Mouse (Mus musculus) heart, adult 8-10 months (tissue): ENCODE data around the gene Afmid. TPM values are rescaled to one million over a fixed set of nuclear protein-coding genes. Genes with fewer than 3 reads are reported as not detected.

ENCODE experiments used
- DNase-seq: peaks from one replicate; pipeline ENCODE4 v3.0.0; 2022; ENCODE audit warnings: low spot score
- total RNA-seq, 4 experiments: library from RNA; stranded (reverse); gene quantifications; 2 replicates each; pipeline ENCODE4 v1.2.4; 2022

Gene Afmid
- total RNA-seq, 4 experiments from 2014 or later, result 2.3 to 6.0 (median 4.9) TPM

DNA sequence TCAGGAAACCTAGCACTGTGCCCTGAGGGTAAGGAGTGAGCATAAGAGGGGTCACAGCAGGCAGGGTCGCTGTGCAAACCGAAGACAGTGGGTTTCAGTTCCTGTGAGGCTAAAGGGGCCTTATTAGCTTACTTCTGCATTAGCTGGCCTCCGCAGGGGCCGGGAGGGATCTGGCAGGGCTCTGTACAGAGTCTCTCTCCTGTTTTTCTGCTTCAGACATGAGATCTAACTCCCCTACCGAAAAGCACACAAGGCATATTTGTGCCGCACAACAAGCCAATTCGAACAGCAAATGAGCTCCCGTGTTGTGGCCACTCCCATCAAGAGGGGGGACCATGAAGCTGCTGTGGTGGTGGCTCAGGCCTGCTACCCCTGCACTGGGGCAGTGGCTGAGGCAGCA, 53.2 kb downstream of the Afmid start:
- DNase-seq, result no peak

DNA sequence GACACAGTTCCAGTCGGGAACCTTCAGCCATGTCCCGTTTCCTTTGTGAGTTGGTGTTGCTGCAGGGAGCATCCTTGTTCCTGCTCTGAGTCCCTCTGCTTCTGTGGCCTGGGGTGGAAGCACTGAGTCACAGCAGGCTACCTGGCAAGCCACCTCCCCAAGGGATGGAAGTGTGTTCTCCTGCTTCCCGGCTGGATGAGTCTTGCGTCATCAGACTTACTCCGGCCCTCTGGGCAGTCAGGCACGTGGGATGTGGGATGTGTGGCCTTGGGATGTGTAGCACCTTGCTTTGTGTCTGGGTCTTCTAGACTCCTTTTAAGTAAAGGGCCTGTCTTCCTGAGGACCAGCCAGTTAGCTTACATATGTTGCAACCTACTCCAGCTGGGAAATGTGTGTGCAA, 54.0 kb downstream of the Afmid start:
- DNase-seq, result no peak

DNA sequence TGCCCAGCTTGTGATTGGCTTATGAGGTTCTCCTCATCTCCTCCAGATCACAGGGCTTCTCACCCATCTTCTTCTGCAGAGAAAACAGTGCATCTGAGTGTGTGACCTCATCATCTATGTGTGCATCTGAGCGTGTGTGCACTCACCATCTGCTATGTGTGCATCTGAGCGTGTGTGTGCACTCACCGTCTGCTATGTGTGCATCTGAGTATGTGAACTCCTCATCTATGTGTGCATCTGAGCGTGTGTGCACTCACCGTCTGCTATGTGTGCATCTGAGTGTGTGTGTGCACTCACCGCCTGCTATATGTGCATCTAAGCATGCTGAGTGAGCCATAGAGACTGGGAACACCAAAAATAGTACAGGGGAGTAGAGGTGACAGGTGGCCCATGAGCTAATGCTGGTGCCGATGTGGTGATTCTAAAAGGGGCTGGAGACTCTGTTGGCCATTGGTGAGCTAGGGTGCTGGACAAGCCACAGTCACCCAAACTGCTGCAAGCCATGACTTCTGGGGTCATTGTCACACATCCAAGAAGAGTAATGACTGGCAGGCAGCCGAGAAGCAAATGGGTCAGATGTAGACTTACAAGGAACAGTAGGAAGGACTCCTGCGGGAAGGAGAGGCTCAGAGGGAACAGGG, 54.7 kb downstream of the Afmid start:
- no peak for DNase-seq

DNA sequence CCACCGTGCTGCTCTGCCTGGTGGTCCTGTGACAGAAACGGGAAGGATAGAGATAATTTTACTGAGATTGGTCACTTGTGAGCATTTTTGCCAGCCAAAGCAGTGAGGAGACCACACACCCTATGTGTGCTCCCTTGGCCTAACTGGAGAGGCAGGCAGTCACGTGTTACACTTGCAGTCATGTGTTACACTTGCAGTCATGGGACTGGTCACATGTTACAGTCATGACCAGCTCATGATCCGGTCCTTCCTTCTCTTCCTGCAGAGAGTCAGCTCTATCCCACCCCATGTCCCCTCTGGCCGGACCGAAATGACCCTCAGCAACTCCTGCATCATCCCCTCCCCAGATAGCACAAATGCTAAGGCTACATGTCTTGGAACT, 55.2 kb downstream of the Afmid start:
- DNase-seq, result no peak

DNA sequence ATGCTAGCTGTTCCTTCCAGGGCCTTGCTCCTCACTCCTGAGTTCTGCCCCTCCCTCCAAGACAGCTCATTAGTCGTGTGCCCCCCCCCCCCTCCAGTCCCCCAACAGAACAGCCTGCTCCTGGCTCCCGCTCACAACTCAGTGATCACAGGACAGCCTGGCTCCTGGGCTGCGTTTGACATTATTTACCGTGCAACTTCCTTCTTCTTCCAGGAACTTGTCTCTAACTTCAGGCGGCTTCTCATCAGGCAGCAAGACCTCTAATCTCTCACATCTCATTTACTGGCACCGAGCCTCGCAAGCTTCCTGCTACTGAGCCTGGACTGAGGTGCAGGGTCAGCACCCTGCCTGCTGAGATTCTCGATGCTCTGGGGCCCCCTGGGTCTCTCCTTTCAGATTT, 56.1 kb downstream of the Afmid start:
- no peak for DNase-seq

DNA sequence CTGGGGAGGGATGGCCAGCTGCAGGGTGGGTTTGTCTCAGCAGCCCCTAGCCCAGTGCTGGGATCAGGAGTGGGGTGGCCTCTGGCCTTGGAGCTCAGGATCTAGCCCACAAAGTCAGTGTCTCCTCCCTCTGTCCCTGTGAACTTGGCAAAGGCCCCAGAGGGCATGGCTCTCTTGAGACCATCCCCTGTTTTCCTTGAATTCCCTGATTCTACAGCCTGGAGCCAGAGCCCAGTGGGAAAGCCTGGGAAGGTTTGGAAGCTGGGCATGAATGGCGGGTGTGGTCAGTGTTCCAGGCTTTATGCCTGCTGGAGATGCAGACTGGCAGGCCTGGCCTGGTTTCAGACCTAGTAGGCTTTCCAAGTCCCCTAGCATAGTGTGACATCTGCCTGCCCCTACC, 56.5 kb downstream of the Afmid start:
- DNase-seq, result no peak

DNA sequence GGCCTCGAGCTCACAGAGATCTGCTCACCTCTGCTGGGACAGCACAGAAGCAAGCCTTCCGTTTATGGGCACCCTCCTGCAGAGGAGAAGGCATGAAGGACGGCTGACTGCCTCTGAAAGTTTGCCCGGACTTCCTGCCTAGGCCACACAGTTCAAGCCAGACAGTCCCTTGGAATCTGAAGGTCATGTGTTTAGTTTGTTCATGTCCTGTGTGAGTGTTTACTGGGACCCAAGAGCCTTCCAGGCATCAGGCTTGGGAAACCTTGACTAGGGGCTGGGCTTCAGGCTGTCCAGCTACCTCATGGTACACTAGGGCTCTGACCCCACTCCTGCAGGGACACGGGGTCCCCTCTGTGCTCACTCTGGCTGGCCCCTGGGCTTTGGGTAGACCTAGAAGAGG, 60.3 kb downstream of the Afmid start:
- DNase-seq, result no peak

DNA sequence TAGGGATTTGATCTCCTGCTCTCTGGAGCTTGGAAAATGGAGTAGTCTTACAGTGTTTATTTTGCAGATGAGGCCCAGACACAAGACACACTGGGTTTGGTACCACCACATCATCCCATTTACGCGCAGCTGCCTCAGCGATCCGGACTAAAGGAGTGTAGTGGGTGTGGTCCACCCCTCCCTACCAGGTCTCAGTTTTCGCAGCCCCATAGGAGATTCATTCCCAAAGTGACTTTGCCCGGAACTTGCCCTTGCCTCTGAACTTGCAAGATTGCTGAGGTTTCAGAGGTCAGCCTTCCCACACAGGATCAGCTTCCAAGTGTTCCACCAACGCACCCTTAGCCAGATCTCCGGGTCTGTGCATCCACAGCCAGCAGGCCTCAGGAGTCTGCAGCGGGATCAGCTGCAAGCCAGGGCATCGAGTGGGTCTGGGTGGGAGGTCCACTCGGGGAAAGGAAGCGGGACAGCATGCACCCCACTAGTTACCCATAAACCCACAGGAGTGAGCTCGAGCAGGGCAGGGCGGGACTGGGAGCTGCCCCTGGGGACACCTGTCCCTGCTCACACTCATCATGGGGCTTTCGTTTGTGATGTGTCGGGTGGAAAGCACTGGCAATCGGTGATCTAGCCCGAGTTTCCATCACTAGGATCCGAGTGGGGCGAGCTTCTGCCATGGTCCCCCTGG, 62.6 kb downstream of the Afmid start:
- no peak for DNase-seq

DNA sequence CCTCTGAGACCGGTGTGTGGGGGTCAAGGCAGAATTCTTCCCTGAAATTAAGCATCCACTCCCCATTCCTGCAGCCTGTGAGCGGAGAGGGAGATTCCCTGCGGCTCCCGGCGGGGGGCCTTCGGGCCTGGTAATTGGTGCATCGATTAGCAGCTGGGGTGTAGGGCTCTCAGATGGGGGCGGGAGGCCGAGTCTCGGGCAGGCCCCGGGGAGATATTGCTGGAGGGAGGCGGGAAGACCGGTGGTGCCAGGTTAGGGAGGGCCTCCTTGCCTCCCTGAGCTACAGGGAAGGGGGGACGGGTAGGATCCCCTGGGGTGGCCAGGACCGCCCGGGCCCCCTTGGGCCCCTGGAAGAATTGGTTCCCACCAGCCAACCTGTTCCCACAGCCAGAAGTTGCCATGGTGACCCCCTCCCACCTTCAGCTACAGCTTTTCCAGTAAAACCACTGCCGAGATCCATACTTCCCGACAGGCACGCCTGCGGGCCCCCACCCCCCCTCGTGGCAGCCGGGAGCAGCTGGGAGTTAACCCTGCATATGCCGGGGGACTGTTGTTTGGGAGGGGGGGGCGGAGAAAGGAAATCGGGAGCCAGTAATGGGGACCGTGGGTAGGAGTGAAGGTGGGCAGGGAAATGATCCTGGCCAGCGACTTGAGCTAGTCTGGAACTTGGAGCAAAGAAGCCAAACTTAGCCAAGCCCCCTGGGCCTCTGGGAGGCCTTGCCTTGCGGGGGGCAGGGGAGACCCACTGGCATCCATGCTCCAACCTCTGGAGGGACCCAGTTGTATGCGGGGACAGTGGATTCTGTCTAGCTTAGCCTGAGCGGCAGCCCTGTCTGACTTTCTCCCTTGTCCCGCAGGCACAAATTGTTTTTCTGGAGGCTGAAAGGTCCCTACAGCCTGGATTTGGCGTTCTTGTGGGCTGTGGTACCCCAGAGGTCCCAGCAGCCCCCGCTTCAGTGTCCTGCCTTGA, 63.4 kb downstream of the Afmid start:
- no peak for DNase-seq

Other genes with a start within 250 kb of the Afmid start
- gene Tnrc6c, start 171.6 kb upstream of the Afmid start, total RNA-seq, result 10 to 100 TPM; 27.0 to 32.1 (median 29.7) TPM
- gene Tmc8, start 43.8 kb upstream of the Afmid start, total RNA-seq, result 1 to 10 TPM; 2.3 to 4.4 (median 3.6) TPM
- 10 to 100 TPM; 11.7 to 14.6 (median 12.8) TPM for gene Tmc6, start 43.7 kb upstream of the Afmid start, total RNA-seq
- not detected for gene 6030468B19Rik, start 28.3 kb upstream of the Afmid start, total RNA-seq
- gene Gm20708, start 16.3 kb upstream of the Afmid start, total RNA-seq, result 1 to 10 TPM in 2 of 4 experiments, under 1 TPM in 1, not detected in 1; 0.63 to 1.3 (median 1.2) TPM
- 100 to 1,000 TPM; 123 to 137 (median 131) TPM for gene Syngr2, start 16.3 kb upstream of the Afmid start, total RNA-seq
- 1 to 10 TPM in 3 of 4 experiments, under 1 TPM in 1; 0.78 to 3.2 (median 2.3) TPM for gene Tk1, start 168 bp downstream of the Afmid start, total RNA-seq
- under 1 TPM; 0.25 to 0.87 (median 0.67) TPM for gene Birc5, start 23.3 kb downstream of the Afmid start, total RNA-seq
- not detected for gene Tmem235, start 34.8 kb downstream of the Afmid start, total RNA-seq
- 10 to 100 TPM in 3 of 4 experiments, 1 to 10 TPM in 1; 9.0 to 11.3 (median 10.3) TPM for gene Tha1, start 47.6 kb downstream of the Afmid start, total RNA-seq
- gene Socs3, start 144.1 kb downstream of the Afmid start, total RNA-seq, result 1 to 10 TPM; 3.8 to 6.2 (median 4.7) TPM
- gene Pgs1, start 160.4 kb downstream of the Afmid start, total RNA-seq, result 10 to 100 TPM; 16.4 to 20.6 (median 19.2) TPM